Mouse (Mus musculus): ENCODE measurements around the gene Rph3al.

GRCm38 (mm10) chr11:75935819-75936430 is 2.3 kb downstream of the Rph3al start:
- TF ChIP-seq CTCF (IDR thresholded peaks at IDR 0.05; ENCODE audit: low read depth) (no peak), EP300 (optimal IDR thresholded peaks at IDR 0.05) (no peak)
